Mouse (Mus musculus) MEL-GATA-1-ER (cell line): Measurements from ENCODE around the gene Foxp1.

Experiments used
- DNase-seq: peaks from one replicate; pipeline ENCODE4 v3.0.0-alpha.2; 2012; ENCODE audit warnings: low read depth; ENCODE audit errors: extremely low read depth

Foxp1 gene

DNA sequence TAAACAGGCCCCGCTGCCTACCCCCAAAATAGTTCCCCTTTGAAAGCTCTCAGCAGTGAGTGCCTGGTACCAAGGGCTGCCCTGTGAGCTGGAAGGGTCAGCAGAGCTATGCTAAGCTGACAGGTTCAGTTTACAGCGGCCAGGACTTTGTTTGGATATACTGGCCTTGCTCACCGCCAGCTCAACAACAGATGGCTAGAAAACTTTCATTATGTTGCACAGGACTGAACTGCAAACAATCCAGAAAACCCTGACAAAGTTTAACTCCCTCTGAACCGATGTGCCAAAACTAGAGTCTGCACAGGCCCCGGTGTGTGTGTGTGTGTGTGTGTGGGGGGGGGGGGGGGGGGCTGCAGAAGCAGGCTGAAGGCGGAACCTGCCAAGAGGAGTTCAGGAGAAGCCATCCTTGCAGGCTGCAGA lies 421.0 kb downstream of the Foxp1 start:
- DNase-seq = no peak

DNA sequence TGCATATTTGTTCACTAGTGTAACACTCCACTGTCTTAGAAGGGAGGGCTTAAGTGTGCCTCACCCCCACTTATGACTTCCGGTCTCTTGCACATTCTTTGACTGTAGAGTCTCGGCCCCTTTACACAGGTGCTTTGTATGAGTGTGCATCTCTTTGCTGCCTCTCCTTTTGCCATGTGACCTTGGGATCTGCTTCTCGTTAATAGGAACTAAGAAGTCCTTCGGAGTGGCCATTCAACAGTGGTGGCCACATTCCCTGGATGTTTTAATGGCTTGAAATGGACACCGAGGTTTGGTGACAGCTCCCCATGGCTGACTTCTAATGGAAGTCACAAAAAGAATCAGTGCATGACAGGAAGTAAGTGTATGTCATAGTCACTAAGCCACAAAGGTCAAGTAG lies 422.2 kb downstream of the Foxp1 start:
- DNase-seq = no peak

DNA sequence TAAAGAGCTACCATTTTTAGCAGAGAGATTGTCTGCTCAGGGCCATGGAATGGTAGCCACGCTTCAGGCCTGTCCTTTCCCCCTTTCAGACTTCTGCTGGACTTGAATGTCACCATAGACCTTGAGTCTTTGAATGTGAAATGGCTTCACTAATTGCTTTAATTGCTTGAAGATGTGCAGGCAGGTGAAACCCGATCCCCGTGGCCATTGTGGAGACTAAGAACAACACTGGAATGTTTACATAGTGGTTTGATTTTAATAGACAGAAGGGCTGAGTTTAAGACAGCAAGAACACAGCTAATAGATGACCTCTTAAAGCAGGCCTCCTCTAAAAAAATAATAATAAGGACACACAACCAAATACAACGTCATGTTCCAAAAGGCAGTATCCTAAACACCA lies 422.7 kb downstream of the Foxp1 start:
- no peak for DNase-seq

DNA sequence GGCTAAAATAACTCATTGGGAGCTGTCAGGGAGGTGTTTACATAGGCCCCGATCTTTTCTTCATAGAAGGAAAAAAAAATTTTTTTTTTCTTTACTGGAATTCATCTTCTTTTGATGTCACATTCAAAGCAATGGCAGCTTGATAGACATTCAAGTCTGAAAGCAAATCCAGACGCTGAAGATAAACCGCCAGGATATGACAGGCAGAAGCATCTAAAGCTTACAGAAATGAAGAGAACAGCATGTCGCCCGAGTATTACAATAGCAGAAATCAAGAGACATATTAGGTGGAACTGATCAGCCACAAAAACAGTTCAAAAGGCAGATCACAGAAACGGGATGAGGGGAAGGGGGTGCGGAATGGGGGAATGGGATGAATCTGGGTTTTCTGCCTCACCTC lies 425.3 kb downstream of the Foxp1 start:
- no peak for DNase-seq

DNA sequence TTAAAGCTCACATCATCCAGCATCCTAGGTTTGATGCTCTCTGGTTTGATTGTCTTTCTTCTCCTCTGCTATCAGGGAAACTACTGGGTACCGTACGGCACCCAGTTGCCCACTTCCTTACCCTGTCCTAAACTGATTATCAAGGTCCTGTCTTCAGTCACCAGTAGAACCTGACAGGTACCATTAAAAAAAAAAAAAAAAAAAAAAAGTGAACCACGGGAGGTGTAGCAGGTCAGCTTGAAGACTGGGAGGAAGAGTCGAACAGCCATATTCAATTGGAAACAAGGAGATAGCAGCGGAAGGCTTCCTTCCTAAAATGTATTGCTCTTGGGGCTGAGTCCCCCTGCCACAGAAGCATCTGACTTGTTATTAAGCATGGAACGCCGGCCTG lies 425.8 kb downstream of the Foxp1 start:
- no peak for DNase-seq

DNA sequence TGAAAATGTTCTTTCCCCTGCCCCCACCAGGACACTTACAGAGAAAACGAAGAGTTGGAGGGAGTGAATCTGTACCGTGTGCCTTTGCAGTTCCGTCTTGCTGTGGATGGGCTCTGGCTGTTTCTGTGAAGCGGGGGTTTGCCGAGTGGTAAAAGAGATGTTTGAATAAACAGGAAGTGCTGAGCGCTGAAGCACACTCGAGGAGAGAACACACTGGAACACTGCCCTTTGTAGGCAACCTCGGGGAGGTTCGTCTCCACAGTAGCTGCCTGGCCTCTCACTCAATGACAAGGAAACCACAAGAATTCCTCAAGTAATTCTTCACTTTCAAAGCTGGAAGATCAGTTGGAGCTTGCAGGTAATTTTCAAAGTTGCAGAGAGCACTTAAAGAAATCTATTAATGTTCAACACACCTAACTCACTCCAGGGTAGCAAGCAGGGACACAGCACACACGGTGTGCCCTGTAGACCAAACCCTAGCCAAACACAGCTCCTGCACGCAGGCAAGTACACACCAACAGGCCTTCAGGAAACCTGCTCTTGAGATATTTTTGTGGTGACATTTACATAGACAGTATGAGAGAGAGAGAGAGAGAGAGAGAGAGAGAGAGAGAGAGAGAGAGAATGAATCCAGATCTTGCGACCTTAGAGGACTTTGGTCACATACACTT lies 426.3 kb downstream of the Foxp1 start:
- peak; percentile 74 for DNase-seq

DNA sequence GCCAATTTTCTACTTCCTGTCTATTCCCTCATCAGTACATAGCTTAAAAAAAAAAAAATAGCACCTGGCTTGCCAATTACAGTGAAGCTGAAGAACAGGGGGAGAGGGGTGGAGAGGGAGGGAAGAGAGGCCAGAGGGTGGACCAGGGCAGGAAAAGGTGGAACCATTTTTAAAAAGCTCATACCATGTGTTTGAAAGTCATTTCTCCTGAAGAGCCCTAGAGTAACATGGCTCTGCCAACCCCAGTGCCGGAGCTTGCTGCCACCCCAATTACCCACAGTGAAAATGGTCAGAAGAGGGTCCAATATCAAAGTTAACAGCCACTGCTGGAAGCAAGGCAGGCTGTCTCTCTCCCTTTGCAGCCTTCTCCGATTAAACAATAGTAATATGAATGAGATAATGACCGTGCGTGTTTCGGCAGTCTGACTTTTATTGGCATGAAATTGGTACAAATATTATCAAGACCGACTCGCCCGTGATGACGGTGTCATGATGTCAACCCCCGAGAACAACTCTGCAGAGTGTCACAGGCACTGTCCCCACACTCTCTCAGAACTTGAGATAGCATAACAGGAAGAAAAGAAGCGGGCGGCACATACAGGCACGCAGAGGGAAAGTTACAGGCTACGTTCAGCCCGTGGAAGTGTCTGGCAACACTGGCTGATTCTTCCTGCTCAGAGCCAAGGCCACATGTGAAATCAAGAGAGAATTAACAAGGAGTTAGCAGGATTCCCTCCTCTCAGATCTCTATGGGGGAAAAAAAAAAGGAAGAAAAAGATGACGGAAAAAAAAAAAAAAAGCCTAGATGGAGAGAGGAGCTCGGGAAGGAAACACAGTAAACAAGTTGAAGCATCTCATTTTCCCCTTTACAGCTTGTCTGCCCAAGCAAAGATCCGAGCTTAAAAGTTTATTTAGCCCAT lies 427.1 kb downstream of the Foxp1 start:
- DNase-seq = peak; percentile 72

DNA sequence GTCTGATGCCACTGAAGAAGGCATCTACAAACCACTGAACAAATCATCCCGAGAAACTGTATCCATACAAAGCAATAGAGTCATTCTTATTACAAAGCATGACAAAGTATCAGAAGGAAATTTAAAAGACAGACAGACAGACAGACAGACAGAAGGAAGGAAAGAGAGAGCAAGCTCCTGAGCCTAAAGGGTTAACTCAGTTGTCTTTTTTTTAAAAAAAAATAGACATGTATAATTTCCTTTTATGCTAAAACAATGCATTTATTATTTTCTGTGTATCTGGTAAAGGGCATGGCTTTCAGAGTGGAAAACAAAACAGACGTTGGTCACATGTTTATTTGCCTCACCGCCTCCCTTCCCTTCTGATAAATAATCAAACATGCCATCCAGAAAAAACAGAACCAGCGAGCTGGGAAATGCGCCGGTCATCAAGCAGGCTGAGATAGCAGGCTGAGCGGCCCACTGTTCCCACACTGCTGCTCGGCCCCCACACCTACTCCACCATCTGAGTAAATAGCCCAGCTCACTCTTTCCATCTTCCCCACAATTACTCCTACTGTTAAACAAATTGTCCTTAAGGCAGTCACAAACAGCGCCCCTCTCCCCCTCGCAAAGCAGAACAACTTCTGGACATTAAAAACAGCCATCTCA lies 428.1 kb downstream of the Foxp1 start:
- no peak for DNase-seq

DNA sequence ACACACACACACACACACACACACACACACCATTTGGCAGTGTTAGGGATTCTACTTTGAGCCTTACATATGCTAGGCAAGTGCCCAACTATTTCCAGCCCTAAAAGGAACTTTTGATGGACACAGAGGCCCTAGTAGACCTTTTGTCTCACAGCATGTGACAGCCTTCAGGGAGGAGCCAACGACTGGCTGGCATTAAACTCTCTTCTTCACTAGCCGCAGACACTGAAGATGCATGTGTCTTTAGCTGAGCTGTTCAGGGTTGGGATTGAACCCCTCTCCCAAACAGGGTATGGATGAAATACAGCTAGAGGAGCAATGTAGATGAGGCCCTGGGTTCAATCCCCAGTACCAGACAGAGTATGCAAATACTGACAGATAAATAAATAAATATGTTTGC lies 428.7 kb downstream of the Foxp1 start:
- no peak for DNase-seq

DNA sequence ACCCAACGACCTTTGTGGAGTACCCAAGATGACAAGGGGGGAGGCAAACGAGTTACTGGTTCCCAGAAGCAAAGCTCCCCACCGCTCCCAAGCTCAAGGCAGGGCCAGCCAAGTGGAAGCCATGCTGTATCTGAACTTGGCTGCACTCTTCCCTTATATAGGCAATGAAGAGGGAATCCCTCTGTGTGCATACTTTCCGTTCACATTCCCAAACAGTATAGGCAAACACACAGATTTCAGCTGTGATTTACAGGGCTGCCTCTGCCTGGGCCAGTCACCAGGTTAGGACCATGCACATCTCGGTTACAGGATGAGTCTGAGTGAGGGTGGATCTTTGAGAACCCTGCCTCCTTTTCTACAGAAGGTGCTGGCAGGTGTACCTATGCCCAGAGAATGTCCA lies 429.3 kb downstream of the Foxp1 start:
- no peak for DNase-seq

DNA sequence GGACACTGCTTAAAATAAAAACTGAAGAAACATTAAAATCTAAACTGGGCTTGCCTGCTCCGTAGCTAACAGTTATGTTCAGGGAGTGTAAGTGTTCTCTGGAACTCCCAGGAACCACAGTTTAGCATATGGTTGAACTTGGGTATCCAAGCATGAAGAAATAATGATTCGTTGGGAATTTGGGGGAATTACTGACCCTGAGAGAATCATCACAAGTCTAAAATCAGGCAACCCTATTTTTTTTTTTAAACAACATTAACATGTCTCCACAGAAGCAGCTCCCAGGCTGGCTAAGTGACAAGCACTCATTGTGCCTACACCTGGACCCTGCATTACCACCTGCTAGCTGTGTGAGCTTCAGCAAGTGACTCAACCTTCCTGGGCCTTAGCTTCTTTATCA lies 430.7 kb downstream of the Foxp1 start:
- no peak for DNase-seq

DNA sequence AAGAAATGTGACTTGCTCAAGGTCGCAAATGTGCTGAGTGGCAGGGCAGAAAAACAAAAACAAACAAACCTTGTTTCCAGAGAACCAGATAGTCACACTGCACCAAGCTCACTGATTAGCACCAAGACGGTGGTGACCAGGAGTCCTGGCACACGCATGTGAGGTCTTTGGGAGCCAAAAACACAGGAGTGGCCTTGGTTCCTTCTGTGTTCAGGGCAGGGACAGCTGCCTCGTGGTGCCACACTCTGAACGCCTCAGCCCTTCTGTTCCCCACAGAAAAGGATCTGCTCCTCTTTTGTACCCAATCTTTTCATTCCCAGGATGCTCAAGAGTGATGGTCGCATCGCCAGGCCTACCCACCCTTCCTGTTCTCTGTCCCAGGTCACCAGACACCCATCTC lies 434.9 kb downstream of the Foxp1 start:
- no peak for DNase-seq

DNA sequence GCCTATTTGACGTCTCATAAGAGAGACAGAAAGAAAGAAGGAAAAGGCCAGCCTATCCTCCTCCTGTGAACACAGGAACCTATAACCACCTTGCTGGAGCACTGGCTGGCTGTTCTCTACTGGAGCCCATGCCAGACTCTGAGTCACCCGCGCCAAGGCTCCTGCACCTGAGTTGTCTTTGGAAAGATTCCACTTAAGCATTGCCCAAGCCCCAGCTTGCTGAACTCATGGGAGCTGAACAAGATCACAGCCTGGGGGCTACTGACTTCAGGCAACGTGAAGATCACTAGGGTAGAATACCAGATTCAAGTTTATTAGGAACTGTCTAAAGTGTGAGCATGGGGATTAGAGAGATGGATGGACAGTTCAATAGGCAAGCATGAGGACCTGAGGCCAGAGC lies 437.6 kb downstream of the Foxp1 start:
- DNase-seq = no peak

DNA sequence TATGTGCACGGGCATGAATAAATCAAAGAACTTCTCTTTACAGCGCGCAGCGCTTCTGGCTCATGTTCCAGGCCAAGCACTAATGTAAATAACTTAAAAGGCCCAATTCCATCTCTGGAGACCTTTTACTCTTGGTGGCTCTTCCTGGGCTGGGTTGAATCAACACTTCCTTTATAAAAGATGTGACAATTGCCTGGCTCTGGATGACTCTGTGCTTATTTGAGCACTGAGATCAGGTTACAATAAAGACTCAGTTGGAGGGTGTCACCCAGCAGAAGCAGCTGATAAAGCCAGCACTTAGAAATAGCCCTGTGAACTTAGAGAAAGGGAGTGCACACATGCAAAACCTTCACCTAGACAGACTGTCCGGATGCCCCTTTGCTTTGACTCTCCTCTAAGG lies 441.3 kb downstream of the Foxp1 start:
- no peak for DNase-seq

DNA sequence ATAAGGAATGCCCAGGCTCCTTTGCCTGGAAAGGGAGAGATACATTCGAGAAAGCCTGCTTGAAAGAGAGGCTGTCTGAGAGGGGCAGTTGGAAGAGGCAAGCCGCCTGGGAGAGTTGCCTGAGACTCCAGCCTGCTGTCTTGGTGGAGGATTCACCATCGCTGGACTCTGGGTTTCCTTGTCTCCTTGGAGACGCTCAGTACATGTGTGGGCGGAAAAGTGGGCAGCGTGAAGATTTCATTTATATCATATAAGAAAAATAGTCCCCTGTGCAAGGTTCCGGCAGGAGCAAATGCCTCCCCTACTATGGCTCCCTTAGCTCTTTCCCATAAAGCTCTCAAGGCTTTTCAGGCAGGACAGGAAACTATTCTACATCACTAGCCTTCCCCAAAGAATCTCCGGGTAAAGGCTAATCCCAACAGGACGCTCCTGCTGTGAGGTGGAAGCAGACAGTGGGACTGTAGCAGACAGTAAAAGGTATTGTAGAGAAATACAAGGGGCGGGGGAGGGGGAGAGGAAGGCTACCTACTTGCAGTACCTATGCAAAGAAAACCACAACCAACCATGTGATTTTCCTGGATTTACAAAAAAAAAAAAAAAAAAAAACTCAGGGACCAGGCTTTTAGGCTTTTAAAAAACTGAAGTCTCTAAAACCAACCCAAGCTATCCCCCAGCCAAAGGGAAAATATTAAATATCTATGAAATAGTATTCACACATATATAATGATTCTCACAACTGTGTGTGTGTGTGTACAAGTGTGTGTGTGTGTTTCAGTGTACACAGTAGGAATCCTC lies 443.3 kb downstream of the Foxp1 start:
- no peak for DNase-seq

DNA sequence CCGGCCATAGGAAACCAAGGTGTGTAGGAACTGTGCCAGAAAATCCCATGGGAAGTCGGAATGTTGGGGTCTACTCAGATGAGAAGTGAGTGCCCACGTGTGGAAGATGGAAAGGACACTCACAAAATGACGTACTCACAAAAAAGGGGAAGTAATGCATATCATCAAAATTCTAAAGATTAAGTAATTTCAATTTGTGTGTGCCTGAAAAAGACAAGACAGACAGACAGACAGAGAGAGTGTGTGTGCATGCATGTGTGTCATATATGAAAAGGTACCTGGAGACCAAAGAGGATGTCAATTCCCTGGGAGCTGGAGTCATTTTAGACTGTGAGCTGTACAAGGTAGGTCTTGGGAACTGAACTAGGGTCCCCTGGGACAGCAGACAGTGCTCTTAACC lies 444.4 kb downstream of the Foxp1 start:
- peak; percentile 6 for DNase-seq

DNA sequence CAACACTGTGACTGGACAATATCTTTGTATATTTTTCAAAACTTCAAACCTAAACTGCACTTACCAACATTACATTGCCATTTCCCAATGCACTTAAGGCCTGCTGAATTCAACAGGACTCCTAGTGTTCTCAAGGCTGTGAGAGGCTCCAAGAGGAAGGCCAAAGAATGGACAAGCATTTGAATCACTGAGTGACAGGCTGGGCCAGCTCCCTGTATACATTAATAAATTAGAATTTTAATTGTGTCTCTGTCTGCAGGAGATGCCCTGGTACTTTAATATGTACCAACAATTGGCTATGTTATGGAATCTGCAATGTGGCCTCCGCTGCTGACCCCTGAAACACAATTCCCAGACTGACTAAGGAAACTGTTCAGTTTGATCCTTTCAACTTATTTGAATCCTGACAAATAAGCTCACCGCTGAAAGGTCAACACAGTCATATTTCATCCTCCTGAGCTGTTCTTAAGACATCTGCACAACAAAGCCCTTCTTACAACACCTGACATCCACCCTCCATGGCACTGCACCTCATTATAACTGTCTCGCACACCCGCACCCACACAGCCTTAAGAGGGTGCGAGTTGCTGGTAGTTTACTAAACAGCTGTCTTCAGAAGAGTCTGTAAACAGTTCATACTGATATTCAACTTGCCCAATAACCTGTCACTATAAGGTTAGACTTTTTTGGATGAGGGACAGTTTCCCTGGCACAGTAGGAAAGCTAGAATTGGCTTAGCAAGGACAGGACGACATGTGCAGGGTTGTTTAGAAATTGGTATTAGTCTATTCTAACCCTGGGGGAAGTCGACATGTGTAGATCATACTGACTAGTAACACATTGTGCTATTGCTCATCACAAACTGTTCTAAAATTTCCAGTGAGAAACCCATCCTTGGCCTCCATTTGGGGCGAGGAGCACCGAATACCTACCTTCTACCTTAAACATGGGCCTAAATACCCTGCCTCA lies 448.9 kb downstream of the Foxp1 start:
- no peak for DNase-seq

DNA sequence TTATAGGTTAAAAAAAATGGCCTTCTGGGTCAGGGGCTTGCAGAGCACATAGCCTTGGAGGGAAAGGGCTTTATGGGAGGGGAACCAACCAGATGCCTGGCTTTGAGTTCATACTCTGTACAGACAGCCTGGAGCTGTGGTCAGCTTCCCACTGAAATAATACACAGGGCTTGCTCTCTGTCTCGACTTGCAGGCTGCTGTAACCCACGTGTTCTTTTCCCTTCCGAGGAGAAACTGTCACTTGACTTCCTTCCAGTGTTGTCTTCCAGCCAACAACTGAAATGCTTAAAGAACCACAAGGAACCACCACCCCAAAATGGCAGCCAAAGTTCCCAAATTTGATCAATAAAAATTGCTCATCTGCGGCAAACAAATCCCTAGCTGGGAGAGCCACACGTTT lies 451.8 kb downstream of the Foxp1 start:
- DNase-seq = no peak

DNA sequence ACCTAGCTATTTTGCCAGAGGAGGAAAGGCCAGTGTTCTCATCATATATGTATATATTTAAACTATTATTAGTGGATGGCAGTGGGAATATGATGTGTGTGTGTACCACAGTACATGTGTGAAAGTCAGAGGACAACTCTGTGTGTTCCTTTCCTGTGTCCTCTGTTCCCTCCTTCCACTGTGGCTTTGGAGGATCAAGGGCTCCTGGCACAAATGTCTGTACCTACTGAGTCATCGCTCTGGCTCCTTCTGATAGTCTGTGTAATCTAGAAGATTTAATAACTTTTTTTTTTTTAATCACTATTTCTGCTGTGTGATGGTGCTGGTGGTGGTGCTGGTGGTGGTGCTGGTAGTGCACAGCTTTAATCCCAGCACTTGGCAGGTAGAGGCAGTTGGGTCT lies 452.8 kb downstream of the Foxp1 start:
- no peak for DNase-seq

DNA sequence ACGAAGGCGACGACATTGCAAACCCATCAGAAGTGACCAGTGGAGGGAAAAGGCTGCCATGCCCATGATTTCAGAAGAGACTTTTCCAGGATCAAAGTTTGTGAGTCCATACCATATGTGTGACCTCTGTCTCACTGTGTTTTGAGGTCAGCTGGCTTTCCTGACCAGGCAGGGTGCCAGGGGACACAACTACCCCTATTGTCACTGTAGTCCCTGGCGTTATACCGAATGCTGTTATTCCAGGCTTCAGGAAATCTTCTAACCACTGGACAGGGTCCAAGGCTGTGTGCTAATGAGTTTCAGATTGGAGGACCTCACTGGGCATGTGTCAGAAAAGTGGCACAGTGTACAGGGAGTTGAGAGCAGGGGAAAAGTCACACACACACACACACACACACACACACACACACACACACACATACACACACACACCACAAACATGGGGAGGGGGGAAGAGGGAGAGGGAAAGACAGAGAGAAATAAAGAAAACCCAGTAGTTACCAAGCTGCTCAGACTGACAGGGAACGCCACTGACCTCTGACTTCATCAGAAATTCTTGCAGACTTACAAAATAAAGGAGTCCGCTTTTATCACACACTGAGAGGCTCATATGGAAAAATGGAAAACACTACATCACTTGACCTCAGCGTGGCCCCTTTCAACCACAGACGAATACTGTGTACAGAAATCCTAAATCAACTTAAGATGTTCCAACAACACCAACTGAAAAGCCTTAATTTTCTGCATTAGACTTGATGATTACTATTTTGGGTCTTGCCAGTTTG lies 456.8 kb downstream of the Foxp1 start:
- no peak for DNase-seq
